Mouse (Mus musculus): ENCODE measurements around the gene Hoxc8.

GRCm38 (mm10) chr15:102967312-102967510 is 23.2 kb upstream of the Hoxc8 start, which contains the start of gene Hoxc5:
- TF ChIP-seq CTCF (IDR thresholded peaks at IDR 0.05; ENCODE audit: low read depth) (no peak), EP300 (IDR thresholded peaks at IDR 0.05; ENCODE audit: low read depth) (no peak)
